Mouse (Mus musculus) testis, adult 2 months (tissue): ENCODE measurements at regions not wholly inside any gene's neighbourhood (a gene's known extent, or its start where the extent isn't known, plus 50 kb on each side); places are given as distances from the start of the nearest gene placed in this dataset.

ENCODE experiments used
- CTCF ChIP-seq: fragments of 200-500 bp; IDR thresholded peaks from 2 replicates; pipeline ENCODE4 v1.5.1; 2012; ENCODE audit warnings: low read depth, mild to moderate bottlenecking, inconsistent platforms, low read length, moderate library complexity; ENCODE audit not compliant: control insufficient read depth, insufficient read depth, insufficient replicate concordance
- POLR2A ChIP-seq: fragments of 200-500 bp; IDR thresholded peaks from 2 replicates; pipeline ENCODE4 v1.6.1; 2012; ENCODE audit warnings: low read depth, mild to moderate bottlenecking, inconsistent platforms, low read length, moderate library complexity; ENCODE audit not compliant: control insufficient read depth

GRCm38 (mm10) chr7:34570114-34571065 lies 86.1 kb downstream of the Kctd15 start:
- TF ChIP-seq CTCF (no peak), POLR2A (no peak)
